Mouse (Mus musculus) cerebellum, postnatal 10 days (tissue): Measurements from ENCODE around the gene Spcs3.
"Not testable (repeated sequence)": the region's sequence is repeated elsewhere in the genome, so short reads cannot be mapped to it uniquely, and the experiment has no call there.

Source experiments
- DNase-seq, 2 experiments: peaks; one replicate each; pipeline ENCODE4 v3.0.0; 2021; ENCODE audit warnings: mixed read lengths in 2 of 2

Spcs3 gene

DNA sequence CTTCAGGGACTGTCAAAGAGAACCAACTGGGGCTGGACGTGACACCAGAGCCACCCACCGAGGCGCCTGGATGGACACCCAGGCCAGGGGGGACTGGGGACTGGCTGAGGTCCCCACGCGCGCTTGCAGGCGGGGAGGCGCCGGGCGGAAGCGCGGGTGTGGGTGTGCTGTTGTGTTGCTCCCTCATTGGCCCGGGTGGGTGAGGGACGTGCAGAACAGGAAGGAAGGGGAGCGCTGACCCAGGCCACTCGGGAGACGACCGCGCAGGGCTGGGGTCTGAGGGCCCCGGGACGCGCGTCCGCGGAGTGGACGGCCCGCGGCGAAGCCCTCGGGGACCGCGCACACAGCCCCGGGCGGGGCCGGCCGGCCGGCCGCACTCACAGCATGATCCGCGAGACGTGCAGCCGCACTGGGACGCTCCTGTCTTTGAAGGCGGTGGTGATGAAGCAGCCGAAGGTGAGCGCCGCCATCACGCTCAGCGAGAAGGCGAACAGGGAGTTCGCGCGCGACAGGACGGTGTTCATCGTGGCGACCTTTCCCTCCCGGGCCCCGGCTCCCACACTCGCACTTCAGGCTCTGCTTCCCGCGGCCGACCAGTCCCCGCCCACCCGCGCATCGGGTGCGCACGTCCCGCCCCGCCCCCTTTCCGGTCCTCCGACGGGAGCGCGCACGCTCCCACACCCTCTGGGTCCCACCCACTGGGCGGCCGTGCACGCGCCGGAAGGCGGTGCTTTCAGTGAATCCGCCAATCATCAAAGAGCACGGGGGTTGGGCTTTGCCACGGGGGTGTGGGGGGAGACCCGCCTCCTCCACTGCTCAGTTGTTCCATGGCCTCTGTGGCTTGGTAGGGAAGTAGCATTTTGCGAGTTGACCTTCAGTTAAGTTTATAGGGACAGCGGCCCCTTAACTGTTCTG is at the start of gene Spcs3, which contains the start of gene Asb5:
TSS of gene Spcs3 (minus strand) at position 617 of the 915 bp plus-strand sequence.
TSS of gene Asb5 (plus strand) at position 199 of the 915 bp plus-strand sequence.
- DNase-seq: peak; percentile 99

DNA sequence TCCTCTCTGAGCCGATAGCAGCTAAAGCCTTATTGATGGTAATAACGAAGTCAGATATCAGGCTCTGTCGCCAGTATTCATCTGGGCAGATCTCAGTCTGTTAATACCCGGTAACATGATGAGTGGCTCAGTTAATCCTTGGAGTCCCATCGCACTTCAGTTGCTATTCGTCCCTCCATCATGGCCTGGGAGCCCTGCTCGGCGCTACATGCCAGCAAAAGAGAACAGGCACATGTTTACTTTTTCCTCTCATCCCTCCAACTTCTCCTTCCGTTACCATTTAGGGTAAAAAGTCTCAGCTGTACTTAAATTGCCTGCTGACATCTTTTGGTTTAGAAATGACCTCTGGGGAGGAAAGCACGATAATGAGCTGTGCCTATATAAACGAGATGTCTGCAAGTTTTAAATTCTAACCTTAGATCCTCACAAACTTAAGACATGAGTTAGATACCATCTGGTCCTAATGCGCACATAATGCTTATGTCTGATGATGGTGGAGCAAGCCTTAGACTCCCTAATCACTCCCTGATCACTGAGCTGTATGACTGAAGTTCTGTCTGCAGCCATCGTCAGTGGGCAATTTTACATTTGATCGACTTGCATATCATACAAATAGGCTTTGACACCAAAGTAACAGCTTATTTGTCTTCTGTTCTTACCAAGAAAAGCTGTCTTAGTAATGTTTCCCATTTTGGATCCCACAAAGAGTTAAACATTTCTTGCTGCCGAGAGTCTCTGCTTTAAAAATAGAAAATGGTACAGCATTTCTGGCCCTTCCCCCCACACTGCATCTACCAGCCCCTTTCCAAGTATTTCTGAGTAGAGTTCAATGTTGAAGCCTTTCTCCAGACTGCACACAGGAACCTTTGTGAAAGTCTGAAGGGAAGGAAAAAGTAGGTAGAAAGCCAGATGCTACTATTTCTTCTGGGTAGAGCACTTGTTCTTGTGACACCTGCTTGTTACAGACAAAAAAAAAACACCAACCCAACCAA is 41.1 kb upstream of the Spcs3 start:
- no peak for DNase-seq

DNA sequence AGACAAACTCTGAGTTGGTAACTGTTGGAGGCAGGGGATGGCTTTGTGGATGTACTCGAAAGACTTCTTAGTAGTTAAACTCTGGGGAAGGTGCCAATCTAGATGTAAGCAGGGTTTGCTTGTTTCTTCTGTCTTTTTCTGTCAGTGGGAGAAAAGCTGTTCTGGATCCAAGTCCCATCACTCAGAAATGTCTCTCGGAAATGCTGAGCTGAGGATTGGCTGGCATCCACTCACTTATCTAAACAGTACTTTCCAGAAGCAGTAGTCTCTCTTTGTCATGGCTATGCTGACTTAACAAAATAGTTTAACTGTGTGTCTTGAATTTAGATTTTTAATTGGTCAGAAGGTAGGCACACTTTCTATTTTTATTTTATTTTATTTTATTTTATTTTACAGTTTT is 37.4 kb upstream of the Spcs3 start:
- DNase-seq: no peak

DNA sequence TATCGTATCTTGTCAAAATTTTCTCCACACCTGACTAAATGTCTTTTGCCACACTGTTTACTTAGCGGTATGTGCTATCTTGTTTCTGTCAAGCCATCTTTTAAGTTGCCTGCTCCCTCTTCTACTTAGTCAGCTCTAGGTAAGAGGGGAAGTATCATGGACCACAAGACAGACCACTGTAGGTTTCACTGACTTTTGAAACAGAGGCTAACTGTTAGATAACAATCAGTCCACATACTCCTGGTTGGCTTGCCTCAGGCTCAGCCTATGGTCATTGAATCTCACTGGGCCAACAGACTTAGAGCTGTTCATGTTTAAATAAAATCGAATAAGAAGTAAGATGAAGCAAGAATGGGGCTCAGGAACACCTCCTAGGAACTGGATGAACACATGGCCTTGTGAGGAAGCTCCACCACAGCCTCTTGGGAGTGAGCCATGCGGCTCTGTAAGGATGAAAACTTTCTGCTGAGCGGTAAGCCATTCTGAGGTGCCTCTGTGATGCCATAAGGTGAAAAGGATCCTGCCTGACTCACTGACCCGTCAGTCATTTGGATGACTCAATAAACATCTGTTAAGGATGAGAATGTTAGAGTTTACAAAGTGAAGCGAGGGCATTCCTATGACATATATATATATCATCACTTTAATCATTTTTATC is 35.9 kb upstream of the Spcs3 start:
- DNase-seq: no peak

DNA sequence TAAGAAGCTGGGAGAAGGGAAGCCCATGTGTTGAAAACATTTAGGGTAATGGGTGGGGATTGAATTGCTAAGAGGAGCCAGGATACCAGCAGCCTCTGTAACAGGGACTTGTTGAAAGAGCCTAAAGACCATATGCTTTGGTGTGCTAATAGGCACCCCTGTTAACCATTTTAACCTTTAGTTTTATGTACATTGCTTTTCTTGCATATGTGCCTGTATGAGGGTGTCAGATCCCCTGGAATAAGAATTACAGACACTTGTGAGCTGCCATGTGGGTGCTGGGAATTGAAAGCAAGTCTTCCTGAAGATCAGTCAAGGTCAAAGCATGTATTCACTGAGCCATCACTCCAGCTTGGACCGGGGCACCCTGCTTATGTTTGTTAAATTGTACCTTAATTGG is 35.4 kb upstream of the Spcs3 start:
- DNase-seq: no peak

DNA sequence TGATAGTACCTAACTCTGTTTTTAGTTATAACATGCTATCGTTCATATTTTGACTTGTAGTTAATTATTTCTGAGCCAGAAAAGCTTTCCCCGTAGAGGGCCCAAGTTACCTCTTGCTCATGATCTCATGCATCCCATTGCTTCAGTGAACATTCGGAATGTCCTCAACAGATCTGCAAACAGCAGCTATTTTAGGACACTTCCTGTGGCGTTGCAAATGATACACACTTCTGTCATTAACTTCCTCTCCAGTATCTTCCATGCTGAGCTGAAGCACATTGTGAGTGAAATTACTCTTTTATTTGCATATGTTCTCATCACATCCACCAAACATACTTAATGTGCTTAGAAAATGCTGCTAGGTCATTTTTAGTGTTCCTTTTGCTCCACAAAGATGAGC is 32.3 kb upstream of the Spcs3 start:
- DNase-seq: no peak

DNA sequence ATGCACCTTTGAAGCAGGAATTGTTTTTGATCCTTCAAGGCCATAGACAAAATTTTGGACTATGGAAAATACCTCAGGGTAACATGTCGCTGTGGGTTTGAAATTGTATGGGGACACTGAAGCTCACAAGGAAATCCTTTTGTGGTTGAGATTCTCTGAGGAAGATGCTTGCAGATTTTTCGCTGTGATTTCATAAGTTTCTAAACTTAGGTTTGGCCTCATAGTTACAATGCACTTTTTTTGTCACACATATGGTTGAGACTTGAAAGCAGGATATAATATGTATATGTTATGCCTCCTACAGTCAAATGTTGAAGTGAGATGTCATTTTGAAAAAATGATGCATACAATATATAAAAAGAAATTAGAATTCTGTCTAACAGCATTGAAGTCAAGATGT is 25.1 kb upstream of the Spcs3 start:
- no peak for DNase-seq

DNA sequence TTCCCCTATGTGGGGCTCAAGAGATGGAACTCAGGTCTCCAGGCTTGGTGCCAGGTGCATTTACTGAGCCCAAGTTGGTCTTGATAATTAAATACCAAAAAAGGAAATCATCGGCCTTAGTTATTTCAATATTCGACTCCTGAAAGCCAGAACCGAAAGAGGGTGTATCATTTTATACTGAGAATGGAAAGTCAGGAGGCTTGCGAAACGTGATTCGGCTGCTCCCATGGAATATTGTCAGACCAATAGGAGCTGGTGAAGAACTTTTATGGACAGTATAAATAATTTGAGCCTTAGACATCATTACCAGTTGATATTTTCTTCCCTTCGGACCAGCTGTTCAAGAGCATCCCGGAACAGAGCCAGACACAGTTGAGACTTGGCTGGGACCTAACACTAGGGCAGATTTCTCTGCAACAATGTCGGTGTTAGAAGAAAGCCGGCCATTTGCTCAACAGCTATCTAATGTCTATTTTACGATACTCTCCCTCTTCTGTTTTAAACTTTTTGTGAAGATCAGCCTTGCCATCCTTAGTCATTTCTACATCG is 20.3 kb upstream of the Spcs3 start:
- DNase-seq: peak; percentile 39 to 48

DNA sequence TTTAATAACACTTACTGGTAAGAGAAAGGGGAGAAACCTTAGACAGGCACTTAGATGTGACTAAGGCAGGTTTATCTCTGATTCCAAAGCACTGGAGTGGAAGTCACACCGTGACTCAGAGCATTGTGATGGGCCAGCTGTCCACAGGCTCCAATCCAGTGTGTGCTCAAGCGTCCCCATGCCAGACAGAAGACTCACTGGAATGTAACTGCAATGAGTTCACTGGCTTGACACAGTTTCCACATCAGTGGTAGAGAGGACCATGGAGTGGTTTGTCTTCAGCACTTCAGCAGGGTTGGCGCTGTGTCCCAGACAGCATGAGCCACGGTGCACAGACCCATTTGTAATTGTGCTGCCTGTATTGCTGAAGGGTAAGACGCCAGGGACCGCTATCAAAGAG is 18.6 kb upstream of the Spcs3 start:
- DNase-seq: peak; percentile 51 to 52

DNA sequence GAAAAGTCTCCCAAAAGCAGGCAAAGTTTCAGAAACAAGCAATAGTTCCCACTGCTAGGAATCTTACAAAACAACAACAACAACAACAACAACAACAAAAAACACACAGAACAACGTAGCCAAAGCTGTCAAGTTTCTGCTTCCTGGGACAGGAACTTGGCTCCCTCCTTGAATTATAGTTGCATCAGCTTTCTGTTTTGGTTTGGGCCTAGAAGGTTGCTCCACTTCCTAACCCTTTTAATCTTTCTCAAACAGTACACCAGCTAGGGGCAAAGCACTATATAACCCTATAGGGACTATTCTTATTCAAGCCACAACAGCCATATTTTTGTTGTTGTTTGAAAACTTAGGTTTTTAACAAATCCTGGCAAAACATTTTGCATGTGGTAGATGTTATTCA is 11.5 kb upstream of the Spcs3 start:
- DNase-seq: no peak

DNA sequence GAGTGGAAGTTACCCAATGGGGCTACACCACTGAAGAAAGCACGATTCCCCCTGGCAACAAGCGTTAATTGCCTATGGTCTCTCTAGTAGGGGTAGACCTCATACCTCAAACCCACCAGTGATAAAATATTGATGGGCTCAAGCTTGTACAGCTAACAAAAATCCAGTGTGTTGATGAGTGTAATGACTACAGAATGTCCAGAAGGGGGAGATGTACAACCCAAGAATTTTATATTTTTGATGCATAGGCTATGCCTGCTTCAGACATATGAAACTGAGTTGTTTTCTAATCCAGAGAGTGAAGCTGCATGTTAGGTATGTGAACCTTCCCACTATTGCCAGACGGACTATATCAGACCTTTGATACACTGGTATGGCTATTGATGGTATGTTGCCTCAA is 7.5 kb upstream of the Spcs3 start:
- peak in 1 of 2 experiments; percentile 11 for DNase-seq

DNA sequence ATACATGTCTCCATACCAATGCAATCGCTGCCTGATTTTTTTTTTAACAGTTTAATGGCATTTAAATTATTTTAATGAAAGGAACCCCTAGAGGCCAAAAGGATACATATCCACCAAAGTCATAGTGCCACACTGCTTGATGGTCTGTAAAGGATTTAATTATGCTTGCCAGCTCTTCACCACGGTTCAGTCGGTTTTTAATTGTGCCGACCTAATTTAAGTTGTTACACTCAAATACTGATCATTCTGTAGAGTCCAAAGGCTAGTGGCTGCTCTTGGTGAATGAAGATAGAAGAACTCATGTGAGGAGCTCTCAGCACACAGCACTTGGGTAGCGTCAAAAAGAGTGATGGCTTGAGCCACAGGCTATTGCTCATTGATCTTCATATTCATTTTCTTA is 5.4 kb upstream of the Spcs3 start:
- no peak for DNase-seq

DNA sequence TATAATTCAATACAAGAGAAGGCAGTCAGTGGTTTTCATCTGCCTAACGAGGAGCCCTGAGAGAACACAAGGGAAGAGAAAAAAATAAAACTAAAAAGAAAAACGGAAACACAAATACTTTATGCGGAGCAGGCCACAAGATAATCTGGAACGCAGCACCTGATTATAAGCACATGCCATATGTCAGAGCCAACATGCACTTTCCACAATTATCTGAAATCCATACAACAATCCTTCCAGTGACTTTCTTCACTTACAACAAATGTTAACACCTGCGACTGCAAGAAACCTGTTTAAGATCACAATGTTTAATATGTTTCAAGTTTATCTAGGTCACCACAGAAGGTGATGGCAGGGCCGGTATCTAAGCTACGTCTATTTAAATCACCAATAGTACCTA is 1.2 kb downstream of the Spcs3 start:
- DNase-seq: no peak

DNA sequence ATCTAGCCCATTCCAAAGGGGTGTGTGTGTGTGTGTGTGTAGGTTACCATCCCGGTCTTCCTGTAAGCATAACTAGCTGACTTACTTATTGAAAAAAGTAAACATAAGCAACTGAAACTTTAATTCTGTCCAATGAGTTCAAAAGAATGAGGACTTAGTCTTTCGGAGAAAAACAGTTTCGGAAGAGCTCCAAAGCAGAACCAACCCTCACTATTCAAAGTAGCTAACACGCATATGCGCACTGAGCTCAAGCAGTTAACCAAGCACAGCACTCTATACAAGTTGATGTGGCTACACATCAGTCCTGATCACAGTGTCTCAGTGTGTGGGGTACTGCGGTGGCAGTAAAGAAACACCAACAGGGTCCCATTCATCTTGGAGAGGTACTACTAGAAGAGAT is 3.1 kb downstream of the Spcs3 start:
- no peak for DNase-seq

DNA sequence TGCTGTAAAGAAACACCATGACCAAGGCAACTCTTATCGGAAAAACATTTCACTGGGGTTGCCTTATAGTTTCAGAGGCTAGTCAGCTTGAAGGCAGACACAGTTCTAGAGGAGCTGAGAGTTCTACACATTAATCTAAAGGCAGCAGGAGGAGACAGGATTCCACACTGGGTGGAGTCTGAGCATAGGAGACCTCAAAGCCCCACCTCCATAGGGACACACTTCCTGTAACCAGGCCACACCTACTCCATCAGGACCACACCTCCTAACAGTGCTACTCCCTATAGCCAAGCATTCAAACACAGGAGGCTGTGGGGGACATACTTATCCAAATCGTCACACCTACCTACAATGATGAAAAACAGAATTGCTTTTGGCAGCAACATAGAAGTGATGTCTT is 4.2 kb downstream of the Spcs3 start:
- DNase-seq: no peak

DNA sequence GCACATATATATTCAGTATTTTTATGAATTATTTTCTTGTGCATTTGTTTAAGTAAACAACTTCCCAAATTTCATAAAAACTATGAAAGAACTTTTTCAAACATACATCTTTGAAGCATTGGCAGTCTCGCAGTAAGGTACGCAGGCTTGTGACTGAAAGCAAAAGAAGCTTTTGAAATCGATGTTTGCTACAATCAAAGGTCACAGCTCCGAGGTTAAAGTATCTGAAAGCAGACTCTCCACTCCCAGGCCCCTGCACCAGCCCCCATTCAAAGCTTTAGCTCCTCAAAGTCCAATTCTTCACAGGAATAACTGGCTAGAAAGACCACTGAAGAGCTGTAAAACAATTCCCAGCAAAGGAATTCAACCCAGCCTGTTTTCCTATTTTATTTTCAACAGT is 9.3 kb downstream of the Spcs3 start:
- no peak for DNase-seq

DNA sequence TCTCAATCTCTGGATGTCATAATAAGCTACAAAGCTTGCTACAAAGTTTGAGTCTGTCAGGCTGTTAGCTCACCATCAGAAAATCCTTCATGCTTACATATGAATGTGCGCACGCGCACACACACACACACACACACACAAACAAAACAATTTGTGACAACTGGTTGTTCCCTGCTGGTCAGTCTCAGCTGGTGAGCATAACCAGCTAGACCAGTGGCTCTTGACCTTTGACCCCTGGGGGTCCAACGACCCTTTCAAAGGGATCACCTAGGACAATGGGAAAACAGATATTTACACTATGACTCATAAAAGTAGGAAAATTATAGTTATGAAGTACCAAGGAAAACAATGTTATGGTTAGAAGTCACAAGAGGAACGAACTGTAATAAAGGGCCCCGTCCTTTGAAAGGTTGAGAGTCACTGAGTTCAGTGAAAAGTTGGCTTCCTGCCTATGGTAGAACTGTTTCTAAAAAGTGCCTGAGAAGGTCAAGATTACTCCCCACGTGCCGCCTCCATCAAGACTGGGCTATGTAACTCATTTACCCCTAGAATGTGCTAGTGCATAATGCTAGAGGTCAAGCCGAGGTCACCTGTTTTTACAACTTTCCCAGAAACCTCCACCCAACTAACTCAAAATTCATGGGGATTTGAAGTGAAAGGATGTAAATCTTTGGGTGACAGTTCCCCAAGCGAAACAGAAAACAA is 10.9 kb downstream of the Spcs3 start:
- DNase-seq: no peak

DNA sequence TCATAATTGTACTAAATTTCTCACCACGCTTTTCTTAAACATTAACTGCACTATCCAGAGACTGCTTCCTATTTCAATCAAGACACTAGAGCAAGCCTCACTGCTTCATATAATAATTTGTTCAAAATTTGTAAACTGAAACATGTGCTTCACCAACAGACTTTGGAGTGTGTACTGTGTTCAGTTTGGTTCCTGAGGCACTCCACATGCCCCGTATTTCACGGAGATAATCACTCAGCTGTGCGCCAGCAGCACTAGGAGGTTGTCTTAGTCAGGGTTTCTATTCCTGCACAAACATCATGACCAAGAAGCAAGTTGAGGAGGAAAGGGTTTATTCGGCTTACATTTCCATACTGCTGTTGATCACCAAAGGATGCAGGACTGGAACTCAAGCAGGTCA is 17.6 kb downstream of the Spcs3 start:
- DNase-seq: not testable (repeated sequence)

DNA sequence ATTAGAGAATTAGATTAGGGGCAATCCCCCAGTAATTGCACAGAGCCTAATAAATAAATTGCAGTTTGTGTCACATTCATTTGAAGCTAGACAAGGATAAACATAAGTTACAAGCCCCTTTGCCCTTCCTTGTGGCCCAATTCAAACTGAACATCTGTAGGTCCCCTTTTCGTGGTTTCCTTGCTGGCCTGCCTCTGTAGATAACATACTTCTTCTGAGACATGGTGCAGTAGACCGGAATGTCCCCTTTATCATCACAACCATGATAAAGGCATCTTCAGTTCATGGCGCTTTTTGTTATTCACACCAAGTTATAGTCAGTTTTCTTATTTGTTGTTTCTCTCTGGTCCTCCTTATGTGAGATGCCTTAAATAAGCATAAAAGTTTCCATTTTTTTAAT is 18.0 kb downstream of the Spcs3 start:
- DNase-seq: no peak

DNA sequence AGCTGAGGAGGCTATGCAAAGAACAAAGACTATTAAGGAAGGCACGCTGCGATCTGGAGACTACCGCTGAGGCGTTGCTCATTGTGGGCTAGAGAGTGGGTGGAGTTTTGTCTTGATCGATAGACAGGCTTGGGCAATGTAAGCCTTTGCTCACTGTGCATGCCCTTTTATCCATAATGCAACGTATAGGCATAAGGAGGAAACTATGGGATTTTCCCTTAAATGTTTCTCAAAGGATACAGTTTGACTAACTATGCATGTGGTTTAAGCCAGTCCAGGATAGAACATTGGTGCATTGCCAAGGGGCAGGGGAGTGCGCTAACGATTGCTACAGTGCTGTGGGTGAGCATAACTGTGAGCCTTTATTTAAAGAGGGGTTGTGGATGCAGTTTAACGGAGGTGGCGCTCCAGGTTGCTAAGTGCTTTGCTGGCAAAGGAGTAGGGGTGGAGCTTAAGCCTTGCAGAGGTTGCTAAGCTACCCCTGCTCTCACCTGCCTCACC is 20.5 kb downstream of the Spcs3 start:
- peak; percentile 45 for DNase-seq

DNA sequence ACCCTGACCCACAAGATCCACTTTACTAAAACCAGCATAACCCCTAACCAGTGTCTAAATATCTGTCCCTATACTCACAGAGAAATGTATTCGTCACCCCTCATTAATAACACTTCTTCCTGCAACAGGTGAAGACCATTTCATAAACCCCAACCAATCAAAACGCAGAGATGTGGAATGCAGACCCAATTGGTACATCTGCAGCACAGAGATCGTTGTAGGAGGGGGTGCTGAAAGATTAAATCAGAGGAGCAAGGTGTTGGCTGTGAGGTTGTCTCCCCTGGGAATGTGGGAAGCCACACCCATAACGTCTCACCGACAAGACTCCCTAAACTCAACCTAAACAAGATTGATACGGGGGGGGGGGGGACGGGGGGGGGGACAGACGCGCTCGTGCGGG is 21.0 kb downstream of the Spcs3 start:
- DNase-seq: peak in 1 of 2 experiments; percentile 9

DNA sequence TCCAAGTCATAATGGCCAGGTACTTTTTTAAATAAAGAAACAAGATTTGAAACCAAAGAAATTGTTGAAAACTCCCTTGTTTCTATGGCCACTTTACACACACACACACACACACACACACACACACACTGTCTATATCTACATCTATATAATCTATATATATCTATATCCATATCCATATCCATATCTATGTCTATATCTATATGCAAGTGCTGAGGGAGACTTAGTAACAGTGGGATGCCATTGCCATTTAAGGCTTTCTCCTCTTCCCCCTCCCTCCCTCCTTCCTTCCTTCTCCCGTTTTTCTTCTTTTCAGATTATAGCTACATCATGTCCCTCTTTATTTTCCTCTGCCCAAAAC is 21.7 kb downstream of the Spcs3 start:
- DNase-seq: no peak
